Mouse (Mus musculus) MEL (cell line): ENCODE measurements around the gene Podxl2.

Source experiments
- BHLHE40 ChIP-seq: IDR thresholded peaks from 2 replicates; pipeline ENCODE4 v1.6.1; 2012; ENCODE audit warnings: low read depth, mild to moderate bottlenecking, inconsistent platforms, low read length, improper control_type of control experiment, borderline replicate concordance
- POLR2A ChIP-seq, 2 experiments: IDR thresholded peaks; 2 replicates each; pipeline ENCODE4 v1.6.1; 2011 to 2012; ENCODE audit warnings: low read length in 2 of 2, mild to moderate bottlenecking in 2 of 2, control low read depth in 1 of 2, improper control_type of control experiment in 1 of 2, low read depth in 1 of 2, moderate library complexity in 1 of 2; ENCODE audit not compliant: control insufficient read depth in 1 of 2, insufficient read depth in 1 of 2, poor library complexity in 1 of 2
- SIN3A ChIP-seq: IDR thresholded peaks from 2 replicates; pipeline ENCODE4 v1.6.1; 2012; ENCODE audit warnings: low read length, improper control_type of control experiment, inconsistent platforms
- TAL1 ChIP-seq: IDR thresholded peaks from 2 replicates; pipeline ENCODE4 v1.6.1; 2012; ENCODE audit warnings: mild to moderate bottlenecking, inconsistent platforms, low read length, moderate library complexity, mixed read lengths
- USF1 ChIP-seq: IDR thresholded peaks from 2 replicates; pipeline ENCODE4 v1.6.1; 2014; ENCODE audit warnings: low read depth, mild to moderate bottlenecking, inconsistent platforms, low read length, improper control_type of control experiment, moderate library complexity
- ZC3H11A ChIP-seq: IDR thresholded peaks from 2 replicates; pipeline ENCODE4 v1.6.1; 2012; ENCODE audit warnings: low read depth, mild to moderate bottlenecking, inconsistent platforms, low read length, improper control_type of control experiment

DNA sequence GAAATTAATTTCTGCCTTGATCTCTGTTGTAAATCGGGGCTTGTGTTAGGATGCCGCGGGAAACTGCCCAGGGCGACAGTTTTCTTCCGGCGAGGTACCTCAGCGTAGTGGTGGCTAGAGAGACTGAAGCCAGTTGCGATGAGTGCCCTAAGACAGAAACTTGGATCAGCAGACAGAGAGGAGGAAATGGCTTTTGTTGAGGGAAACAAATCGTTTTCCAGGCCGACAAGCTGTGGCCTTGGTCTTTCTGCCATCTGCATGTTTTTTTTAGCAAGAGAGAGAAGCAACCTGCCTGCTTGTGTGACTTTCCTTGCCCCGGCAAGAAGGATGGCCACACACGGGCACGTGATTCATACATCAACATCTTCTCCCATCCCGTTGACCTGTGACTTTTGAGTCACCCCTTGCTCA, 80.3 kb downstream of the Podxl2 start:
- TF ChIP-seq SIN3A: no peak
- TF ChIP-seq BHLHE40: no peak
- no peak for TF ChIP-seq ZC3H11A
- TF ChIP-seq POLR2A (IDR thresholded peaks at IDR 0.05; ENCODE audit: control insufficient read depth in 1 of 2, insufficient read depth in 1 of 2, low read depth in 1 of 2, low read length in 2 of 2, poor library complexity in 1 of 2): no peak
- TF ChIP-seq TAL1: no peak
- TF ChIP-seq USF1: no peak
